Mouse (Mus musculus) bone marrow macrophage, adult 2 months (primary cell): ENCODE measurements at regions not wholly inside any gene's neighbourhood (a gene's known extent, or its start where the extent isn't known, plus 50 kb on each side); places are given as distances from the start of the nearest gene placed in this dataset.

Experiments
- CTCF ChIP-seq: IDR thresholded peaks from 2 replicates; pipeline ENCODE4 v1.5.1; 2012; ENCODE audit warnings: low read depth, mild to moderate bottlenecking, low read length, moderate library complexity
- POLR2A ChIP-seq: IDR thresholded peaks from 2 replicates; pipeline ENCODE4 v1.6.1; 2012; ENCODE audit warnings: mild to moderate bottlenecking, low read depth, low read length, borderline replicate concordance

- no peak for TF ChIP-seq POLR2A
- no peak for TF ChIP-seq CTCF
Measured at GRCm38 (mm10) chr7:130044581-130044980, 452.9 kb downstream of the Wdr11 start.
